Mouse (Mus musculus): Measurements from ENCODE around the gene Ttc21b. TPM values are rescaled to one million over a fixed set of nuclear protein-coding genes. Genes with fewer than 3 reads are reported as not detected.

Ttc21b gene
- polyA plus RNA-seq, 1 experiment from 2014 or later: 15.4 TPM

DNA sequence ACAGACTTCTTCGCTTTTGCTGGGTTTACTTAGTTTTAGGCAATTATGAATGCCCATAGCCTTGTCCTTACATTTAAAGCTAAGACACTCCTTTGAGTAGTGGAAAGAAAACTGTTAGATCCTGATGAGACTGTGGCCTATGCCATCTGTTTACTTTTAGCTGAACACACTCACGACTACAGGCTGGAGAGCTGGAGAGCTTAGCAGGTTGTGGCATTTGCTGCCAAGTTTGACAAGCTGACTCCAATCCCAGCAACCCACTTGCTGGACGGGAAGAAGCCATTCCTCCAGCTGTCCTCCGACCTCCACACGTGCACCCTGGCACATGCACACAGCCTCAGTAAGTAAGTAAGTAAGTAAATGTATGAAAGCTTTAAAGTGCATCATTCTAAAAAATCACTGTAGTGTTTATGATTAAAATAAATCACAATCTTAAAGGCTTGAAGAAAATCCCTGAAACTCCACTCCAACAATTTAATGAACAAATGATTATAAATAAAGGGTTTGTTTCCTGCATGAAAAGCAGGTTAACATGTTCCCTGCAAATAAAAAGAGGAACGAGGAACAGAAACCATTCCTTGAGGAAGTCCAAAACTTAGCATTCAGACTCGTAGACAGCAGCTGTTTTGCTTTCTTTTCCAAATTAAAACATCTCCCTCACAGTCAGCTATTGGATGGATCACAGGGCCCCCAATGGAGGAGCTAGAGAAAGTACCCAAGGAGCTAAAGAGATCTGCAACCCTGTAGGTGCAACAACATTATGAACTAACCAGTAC, 98.1 kb downstream of the Ttc21b start:
- WGBS: 79% methylated on average over 7 of the region's 7 CpGs

GRCm38 (mm10) chr2:66151436-66151835, 105.0 kb downstream of the Ttc21b start:
- Histone ChIP-seq H3K4me3 (no peak overlapping the region), H3K27ac (no peak overlapping the region), H3K9me3 (no peaks in the 10 kb centered on the region), H3K4me1 (peaks cover 18% of the 10 kb centered on the region), H3K27me3 (ENCODE audit: poor library complexity, severe bottlenecking) (no peaks in the 10 kb centered on the region), H3K36me3 (replicated peaks) (no peaks in the 10 kb centered on the region)
- 81% methylated on average over 2 of the region's 2 CpGs for WGBS
- DNase-seq (ENCODE audit: extremely low spot score, low spot score): no peak

More for the DNA sequence above, 98.1 kb downstream of the Ttc21b start:
- peaks cover 15% of the 10 kb centered on the region for H3K4me1 ChIP-seq
- H3K27me3 ChIP-seq (ENCODE audit: poor library complexity, severe bottlenecking): no peaks in the 10 kb centered on the region
- no peak for DNase-seq (ENCODE audit: extremely low spot score, low spot score)
- no peaks in the 10 kb centered on the region for H3K9me3 ChIP-seq
- no peaks in the 10 kb centered on the region for H3K36me3 ChIP-seq (replicated peaks)
- H3K27ac ChIP-seq: no peak overlapping the region
- no peak overlapping the region for H3K4me3 ChIP-seq

DNA sequence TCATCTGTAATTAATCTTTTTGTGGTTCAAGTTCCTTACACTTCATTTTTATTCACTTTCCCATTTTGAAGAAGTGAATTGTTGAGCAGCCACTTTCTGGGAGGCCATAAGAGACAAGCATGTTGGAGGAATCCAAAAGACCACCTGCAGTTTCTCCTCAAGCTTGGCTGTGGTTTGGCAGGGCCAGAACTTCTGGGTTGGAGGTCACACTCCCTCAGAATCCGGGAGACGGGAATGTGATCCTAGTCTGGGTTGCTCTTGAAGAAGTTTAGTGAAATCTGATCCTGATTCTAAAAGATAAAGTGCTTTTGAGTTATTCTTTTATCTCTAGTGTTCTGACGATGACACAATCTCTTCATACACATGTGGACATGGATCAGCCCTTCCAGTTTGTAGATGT, 105.9 kb downstream of the Ttc21b start:
- no peaks in the 10 kb centered on the region for H3K9me3 ChIP-seq
- no peaks in the 10 kb centered on the region for H3K36me3 ChIP-seq (replicated peaks)
- H3K27me3 ChIP-seq (ENCODE audit: poor library complexity, severe bottlenecking): no peaks in the 10 kb centered on the region
- no peak for DNase-seq (ENCODE audit: extremely low spot score, low spot score)
- 80% methylated on average over 3 of the region's 3 CpGs for WGBS
- H3K4me3 ChIP-seq: no peak overlapping the region
- H3K4me1 ChIP-seq: peaks cover 12% of the 10 kb centered on the region
- H3K27ac ChIP-seq: no peak overlapping the region

GRCm38 (mm10) chr2:66148654-66149230, 107.7 kb downstream of the Ttc21b start:
- Histone ChIP-seq H3K4me3 (no peak overlapping the region), H3K9me3 (no peaks in the 10 kb centered on the region), H3K27ac (no peak overlapping the region), H3K27me3 (ENCODE audit: poor library complexity, severe bottlenecking) (no peaks in the 10 kb centered on the region), H3K4me1 (peaks cover 5% of the 10 kb centered on the region), H3K36me3 (replicated peaks) (no peaks in the 10 kb centered on the region)
- 85% methylated on average over 10 of the region's 10 CpGs for WGBS
- no peak for DNase-seq (ENCODE audit: extremely low spot score, low spot score)

GRCm38 (mm10) chr2:66146473-66146872, 109.9 kb downstream of the Ttc21b start:
- Histone ChIP-seq H3K4me1 (peaks cover 5% of the 10 kb centered on the region), H3K9me3 (no peaks in the 10 kb centered on the region), H3K4me3 (no peak overlapping the region), H3K36me3 (replicated peaks) (no peaks in the 10 kb centered on the region), H3K27ac (no peak overlapping the region), H3K27me3 (ENCODE audit: poor library complexity, severe bottlenecking) (no peaks in the 10 kb centered on the region)
- 62% methylated on average over 4 of the region's 4 CpGs for WGBS
- no peak for DNase-seq (ENCODE audit: extremely low spot score, low spot score)

GRCm38 (mm10) chr2:66144770-66145169, 111.6 kb downstream of the Ttc21b start:
- no peaks in the 10 kb centered on the region for H3K9me3 ChIP-seq
- no peak overlapping the region for H3K27ac ChIP-seq
- H3K4me1 ChIP-seq: peaks cover 5% of the 10 kb centered on the region
- H3K4me3 ChIP-seq: no peak overlapping the region
- WGBS: 79% methylated on average over 5 of the region's 5 CpGs
- H3K27me3 ChIP-seq (ENCODE audit: poor library complexity, severe bottlenecking): no peaks in the 10 kb centered on the region
- no peak for DNase-seq (ENCODE audit: extremely low spot score, low spot score)
- H3K36me3 ChIP-seq (replicated peaks): no peaks in the 10 kb centered on the region

DNA sequence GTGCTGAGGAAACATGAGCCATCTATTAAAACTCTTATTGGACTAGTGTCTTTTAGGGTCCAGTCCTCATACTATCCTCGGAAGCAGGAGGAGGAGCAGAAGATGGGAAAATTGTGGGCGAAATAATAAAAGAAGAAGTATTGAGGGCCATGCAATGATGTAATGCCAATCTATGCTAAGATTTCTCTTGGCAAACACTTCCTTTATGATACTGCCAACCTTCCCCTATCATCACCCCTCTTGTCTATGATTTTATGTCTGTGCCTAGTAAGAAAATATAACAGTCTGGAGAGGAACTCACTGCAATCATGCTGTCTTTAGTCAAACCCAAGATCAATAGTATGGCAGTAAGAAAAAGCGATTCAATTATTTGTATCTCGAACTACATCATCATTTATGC, 113.1 kb downstream of the Ttc21b start:
- Histone ChIP-seq H3K27ac (no peak overlapping the region), H3K36me3 (replicated peaks) (no peaks in the 10 kb centered on the region), H3K27me3 (ENCODE audit: poor library complexity, severe bottlenecking) (no peaks in the 10 kb centered on the region), H3K9me3 (no peaks in the 10 kb centered on the region), H3K4me3 (no peak overlapping the region), H3K4me1 (peaks cover 5% of the 10 kb centered on the region)
- no peak for DNase-seq (ENCODE audit: extremely low spot score, low spot score)
- WGBS: 90% methylated on average over 4 of the region's 4 CpGs

DNA sequence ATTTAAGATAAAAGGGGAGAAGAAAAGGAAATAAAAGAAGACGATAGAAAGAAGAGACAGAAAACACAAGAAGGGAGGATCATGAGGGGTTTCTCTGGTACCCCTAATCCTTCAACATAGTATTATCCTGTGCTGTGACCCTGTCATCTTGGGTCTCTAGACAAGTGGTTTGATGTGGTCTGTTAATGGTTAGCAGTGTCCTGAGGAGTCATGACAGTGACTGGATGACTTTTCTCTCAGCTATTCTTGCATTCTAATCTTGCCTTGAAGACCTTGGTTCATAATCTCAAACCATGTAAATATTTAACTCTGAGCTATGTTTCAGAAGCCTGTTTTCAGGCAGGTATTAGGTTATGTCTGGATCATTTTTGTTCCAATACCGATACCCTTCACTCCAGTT, 113.7 kb downstream of the Ttc21b start:
- Histone ChIP-seq H3K27me3 (ENCODE audit: poor library complexity, severe bottlenecking) (no peaks in the 10 kb centered on the region), H3K9me3 (no peaks in the 10 kb centered on the region), H3K4me3 (no peak overlapping the region), H3K36me3 (replicated peaks) (no peaks in the 10 kb centered on the region), H3K4me1 (peaks cover 5% of the 10 kb centered on the region), H3K27ac (no peak overlapping the region)
- WGBS: 90% methylated on average over 2 of the region's 2 CpGs
- DNase-seq (ENCODE audit: extremely low spot score, low spot score): no peak

DNA sequence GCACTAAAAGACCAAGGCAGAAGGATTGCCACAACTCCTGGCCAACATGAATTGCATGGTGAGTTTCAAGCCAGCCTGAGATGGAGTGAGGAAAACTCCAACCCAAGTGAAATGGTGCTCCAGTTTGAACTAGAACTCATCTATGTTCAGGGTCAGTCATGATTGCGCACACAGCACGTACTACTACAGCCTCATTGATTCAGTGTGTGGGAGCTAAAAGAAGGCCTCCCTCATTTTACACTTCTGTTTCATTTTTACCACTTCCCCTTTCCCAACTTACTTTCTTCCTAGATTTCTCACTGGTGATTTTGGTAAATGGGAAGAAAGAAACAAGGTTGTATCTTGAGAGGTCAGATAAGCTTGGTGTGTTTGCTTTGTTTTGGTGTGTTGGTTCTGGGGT, 114.1 kb downstream of the Ttc21b start:
- H3K36me3 ChIP-seq (replicated peaks): no peaks in the 10 kb centered on the region
- H3K27me3 ChIP-seq (ENCODE audit: poor library complexity, severe bottlenecking): no peaks in the 10 kb centered on the region
- no peak overlapping the region for H3K4me3 ChIP-seq
- no peaks in the 10 kb centered on the region for H3K9me3 ChIP-seq
- H3K4me1 ChIP-seq: peaks cover 5% of the 10 kb centered on the region
- WGBS: 96% methylated on average over 2 of the region's 2 CpGs
- DNase-seq (ENCODE audit: extremely low spot score, low spot score): no peak
- no peak overlapping the region for H3K27ac ChIP-seq

DNA sequence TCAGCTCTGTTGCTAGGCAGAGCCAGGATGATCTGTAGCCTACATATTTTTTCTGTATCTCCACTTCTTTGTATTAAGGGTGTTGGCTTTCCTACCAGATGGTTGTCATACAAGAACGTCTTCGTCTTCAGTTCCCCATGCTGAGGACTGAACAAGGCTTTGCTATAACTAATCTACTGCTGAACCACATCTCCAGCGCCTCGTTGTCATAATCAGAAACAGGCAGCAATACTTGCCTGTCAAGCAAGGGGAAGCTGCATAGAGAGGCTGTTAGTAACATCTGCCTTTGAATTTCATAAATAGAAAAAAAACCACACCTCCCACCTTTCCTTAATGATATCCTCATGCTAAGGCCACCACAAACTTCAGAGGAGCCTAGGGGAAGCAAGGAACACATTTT, 116.2 kb downstream of the Ttc21b start:
- Histone ChIP-seq H3K27ac (no peak overlapping the region), H3K4me1 (no peaks in the 10 kb centered on the region), H3K36me3 (replicated peaks) (no peaks in the 10 kb centered on the region), H3K27me3 (ENCODE audit: poor library complexity, severe bottlenecking) (no peaks in the 10 kb centered on the region), H3K4me3 (no peak overlapping the region), H3K9me3 (no peaks in the 10 kb centered on the region)
- WGBS: 70% methylated on average over 4 of the region's 4 CpGs
- no peak for DNase-seq (ENCODE audit: extremely low spot score, low spot score)

Other genes with a start within 250 kb of the Ttc21b start
- 0.34 and 0.60 TPM in 2 replicates for gene Galnt3, start 131.6 kb downstream of the Ttc21b start, polyA plus RNA-seq (2016; fragmentation: Nextera tagmentation; extraction: Ambion mirVana)
- 1.1 and 1.4 TPM in 2 replicates for gene Scn1a, start 184.2 kb upstream of the Ttc21b start, polyA plus RNA-seq (2016; fragmentation: Nextera tagmentation; extraction: Ambion mirVana)

Measured in forebrain, embryonic 10.5 days (tissue).